Mouse (Mus musculus) adrenal gland, adult 18-20 months (tissue): Measurements from ENCODE around the gene Doxl2. TPM values are rescaled to one million over a fixed set of nuclear protein-coding genes. Genes with fewer than 3 reads are reported as not detected.

Source experiments
- DNase-seq, 2 experiments: peaks; one replicate each; pipeline ENCODE4 v3.0.0; 2021 to 2022; ENCODE audit warnings: low spot score in 2 of 2
- total RNA-seq, 2 experiments: library from RNA; stranded (reverse); gene quantifications; 1 replicate in 1 of 2; 2 replicates in 1 of 2; pipeline ENCODE4 v1.2.3; 2021

Gene Doxl2
- total RNA-seq, 2 experiments from 2014 or later = not detected

DNA sequence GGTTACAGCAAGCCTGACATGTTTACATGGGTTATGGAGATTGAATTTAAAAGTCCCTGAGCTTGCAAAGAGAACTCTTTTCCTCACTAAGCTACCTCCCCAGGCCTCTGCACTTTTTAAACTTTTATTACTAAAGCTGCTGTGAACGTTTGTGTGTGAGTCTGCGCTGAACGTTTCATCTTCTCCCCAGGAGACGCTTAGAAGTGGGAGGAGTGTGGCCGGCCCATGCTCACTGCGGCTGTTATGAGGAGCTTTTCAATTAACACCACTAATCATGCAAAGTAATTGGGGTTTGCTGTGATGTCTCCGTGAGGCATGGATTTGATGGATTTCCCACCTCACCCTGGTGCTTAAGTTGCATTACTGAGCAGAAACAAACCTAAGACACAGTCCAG is 34.4 kb downstream of the Doxl2 start:
- DNase-seq = no peak

DNA sequence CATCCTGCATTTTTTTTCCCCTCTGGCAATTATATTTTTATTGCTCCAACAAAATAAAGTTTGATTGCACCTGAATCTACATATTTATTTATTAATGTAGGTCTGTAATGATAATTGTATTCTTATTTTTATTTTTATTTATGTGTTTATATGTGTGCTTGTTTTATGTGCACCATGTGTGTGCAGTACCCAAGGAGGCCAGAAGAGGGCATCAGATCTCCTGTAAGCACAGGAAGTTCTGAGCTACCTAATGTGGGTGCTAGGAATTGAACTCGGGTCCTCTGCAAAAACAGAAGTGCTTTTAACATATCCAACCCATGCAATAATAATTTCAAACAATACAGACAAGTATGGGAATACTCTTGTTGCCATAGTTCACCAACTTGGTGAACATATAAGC is 34.9 kb downstream of the Doxl2 start:
- no peak for DNase-seq

GRCm38 (mm10) chr6:49011191-49011590 is 36.4 kb downstream of the Doxl2 start:
- DNase-seq = no peak

DNA sequence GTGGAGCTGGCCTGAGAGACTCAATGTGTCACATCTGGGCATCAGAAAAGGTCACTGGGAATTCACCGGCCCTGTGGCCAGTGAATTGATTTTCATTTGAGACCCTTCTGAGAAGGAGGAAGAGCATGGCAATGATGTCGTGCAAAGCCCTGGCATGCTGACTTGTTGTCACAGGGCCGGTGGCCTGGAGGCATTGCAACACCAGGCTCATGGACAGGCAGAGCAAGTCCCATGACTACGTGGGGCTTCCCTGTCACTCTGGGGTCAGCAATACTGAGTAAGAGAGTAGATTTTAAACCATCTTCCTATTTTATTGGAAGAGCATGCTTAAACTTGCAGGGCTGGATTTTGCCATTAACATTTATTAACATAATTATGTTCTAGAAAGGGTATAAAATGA is 38.3 kb downstream of the Doxl2 start:
- DNase-seq = no peak

DNA sequence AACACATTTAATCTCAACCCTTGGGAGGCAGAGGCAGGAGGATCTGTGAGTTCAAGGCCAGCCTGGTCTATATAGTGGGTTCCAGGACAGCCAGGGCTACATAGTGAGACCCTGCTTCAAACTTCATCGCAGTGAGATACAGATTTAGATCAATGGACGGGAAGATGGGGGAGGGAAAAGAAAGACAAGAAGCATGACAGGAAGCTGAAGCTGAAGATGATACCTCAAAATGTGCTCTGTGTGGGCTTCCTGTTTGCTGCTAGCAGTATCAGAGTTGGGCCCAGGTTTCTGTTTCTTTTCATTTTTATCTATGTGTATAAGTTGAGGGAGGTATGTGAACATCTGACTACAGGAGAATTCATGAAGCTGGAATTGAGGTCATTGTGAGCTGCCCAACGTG is 38.7 kb downstream of the Doxl2 start:
- no peak for DNase-seq

- DNase-seq = no peak
These were observed 42.4 kb downstream of the Doxl2 start for GRCm38 (mm10) chr6:49017150-49017549.

DNA sequence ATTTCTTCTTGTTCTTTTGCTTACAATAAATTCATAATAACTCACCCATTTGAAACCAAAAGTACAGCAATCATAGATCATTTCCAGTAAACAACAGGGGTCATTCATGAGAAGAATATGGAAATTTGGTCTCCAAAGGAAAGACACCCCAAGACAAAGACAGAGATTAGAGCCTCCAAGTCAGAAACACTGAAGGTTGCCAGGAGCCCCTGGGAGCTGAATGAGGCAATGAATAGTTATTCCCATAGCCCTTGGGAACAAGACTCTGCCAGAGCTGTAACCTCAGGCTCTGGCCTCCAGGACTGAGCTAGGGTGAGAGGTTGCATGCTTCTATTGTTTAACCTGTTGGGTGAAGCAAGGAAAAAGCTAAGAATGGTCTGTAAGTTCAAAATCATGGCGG is 44.6 kb downstream of the Doxl2 start:
- no peak for DNase-seq

DNA sequence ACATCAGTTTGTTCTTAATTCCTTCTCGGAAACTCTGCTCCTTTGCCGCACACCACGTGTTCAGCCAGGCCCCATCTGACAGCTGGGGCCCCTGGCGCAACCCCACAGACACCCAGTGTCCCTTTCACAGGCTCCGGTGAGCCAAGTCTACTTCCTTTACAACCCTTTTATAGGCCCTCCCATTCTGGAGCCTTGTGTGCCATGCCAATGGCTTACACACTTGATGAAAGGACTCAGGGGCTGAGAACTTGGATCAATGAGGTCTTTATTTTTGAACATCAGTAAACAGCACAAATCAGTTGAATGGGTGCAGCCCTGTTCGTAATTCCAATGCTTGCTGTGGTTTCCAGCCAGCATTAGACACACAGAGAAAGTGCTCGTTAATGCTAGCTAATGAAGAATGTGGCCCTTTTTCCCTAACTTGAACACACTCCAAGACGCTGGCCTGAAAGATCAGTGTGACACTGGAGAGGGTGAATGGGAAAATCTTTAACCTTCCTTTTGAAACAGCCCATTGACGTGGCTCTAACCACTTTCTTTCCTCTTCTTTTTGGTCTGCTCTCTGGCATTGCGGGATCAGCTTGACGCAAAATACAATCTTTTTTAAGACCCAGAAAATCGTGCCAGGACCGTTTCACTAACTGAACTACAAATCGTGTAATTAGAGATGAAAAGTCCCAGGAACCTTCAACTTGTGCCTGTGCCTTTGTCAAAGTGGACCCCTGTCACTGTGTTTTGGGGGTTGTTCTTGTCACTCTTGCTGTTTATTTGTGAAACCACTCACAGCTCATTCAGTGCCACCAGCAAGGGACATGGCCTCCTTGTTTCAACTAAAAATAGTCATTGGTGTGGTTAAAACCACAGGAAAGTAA is 46.6 kb downstream of the Doxl2 start:
- no peak for DNase-seq

DNA sequence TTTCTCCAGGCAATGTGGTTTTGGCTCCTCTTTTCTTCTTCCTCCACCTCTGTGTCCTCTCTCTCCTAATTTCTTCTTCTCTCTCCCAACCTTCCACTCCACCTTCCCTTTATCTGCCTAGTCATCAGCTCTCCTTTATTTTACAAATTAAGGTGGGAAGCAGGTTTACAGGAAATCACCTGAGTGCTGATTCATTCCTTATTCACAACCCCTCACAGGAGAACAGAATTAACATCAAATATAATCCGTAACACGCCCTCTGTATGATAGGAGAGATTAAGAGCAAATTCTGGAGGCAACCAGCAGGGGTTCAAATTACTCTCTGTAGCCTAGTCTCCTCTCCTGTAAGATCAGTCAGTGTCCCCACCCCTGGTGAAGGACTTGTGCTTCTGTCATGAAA is 47.6 kb downstream of the Doxl2 start:
- no peak for DNase-seq

GRCm38 (mm10) chr6:49023315-49023714 is 48.6 kb downstream of the Doxl2 start:
- no peak for DNase-seq

GRCm38 (mm10) chr6:49025290-49025689 is 50.5 kb downstream of the Doxl2 start:
- no peak for DNase-seq

- DNase-seq = no peak
These were observed 51.7 kb downstream of the Doxl2 start for GRCm38 (mm10) chr6:49026496-49026895.

DNA sequence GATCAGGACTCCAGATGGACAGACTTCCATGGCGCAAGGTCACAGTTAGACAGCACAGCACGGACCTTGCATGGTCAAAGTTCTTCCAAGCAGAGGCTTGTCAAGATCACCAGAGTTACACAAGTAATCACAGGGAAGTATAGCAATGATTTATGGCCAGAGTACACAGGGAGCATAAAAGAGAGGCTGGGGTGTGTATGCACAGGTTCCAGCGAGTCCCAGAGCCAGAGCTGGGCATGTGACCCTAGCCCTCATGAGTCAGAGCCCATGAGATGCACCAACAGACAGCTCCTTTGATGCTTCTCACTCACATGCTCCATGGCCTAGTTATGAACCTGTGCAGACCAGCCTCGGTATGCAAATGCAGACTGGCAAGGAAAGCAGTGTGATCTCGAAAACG is 53.3 kb downstream of the Doxl2 start:
- DNase-seq = no peak

Other genes with a start within 250 kb of the Doxl2 start
- 1 to 10 TPM; 8.8 to 8.9 TPM for gene Gimap1, start 235.9 kb upstream of the Doxl2 start, total RNA-seq
- 10 to 100 TPM; 12.1 to 12.4 TPM for gene Gimap5, start 228.8 kb upstream of the Doxl2 start, total RNA-seq
- gene Gimap3, start 204.1 kb upstream of the Doxl2 start, total RNA-seq = 10 to 100 TPM in 1 of 2 experiments, 1 to 10 TPM in 1; 7.8 to 11.3 TPM
- 100 to 1,000 TPM; 277 to 350 TPM for gene Tmem176a, start 134.0 kb upstream of the Doxl2 start, total RNA-seq
- gene Tmem176b, start 133.5 kb upstream of the Doxl2 start, total RNA-seq = 100 to 1,000 TPM; 514 to 636 TPM
- not detected for gene Aoc1, start 102.1 kb upstream of the Doxl2 start, total RNA-seq
- gene 1600015I10Rik, start 45.1 kb upstream of the Doxl2 start, total RNA-seq = not detected
- not detected for gene Svs1, start 11.9 kb downstream of the Doxl2 start, total RNA-seq
- 10 to 100 TPM in 1 of 2 experiments, under 1 TPM in 1; 0.80 to 37.2 TPM for gene Gpnmb, start 61.6 kb downstream of the Doxl2 start, total RNA-seq
- 10 to 100 TPM; 32.9 to 35.3 TPM for gene Malsu1, start 98.8 kb downstream of the Doxl2 start, total RNA-seq
- under 1 TPM in 1 of 2 experiments, not detected in 1; 0.10 TPM for gene Igf2bp3, start 240.0 kb downstream of the Doxl2 start, total RNA-seq